Mouse (Mus musculus) central nervous system, embryonic 11.5 days (tissue): ENCODE results near the gene Duxbl2. TPM values are rescaled to one million over a fixed set of nuclear protein-coding genes. Genes with fewer than 3 reads are reported as not detected.

ENCODE experiments used
- polyA plus RNA-seq: library from polyadenylated mRNA; depleted of rRNA; stranded (reverse); fragments of >200 nt; gene quantifications from 2 replicates; pipeline ENCODE4 v1.2.3, GENCODE M21; 2012; rRNA removed

The Duxbl2 gene
- not detected in 2 replicates for polyA plus RNA-seq

DNA sequence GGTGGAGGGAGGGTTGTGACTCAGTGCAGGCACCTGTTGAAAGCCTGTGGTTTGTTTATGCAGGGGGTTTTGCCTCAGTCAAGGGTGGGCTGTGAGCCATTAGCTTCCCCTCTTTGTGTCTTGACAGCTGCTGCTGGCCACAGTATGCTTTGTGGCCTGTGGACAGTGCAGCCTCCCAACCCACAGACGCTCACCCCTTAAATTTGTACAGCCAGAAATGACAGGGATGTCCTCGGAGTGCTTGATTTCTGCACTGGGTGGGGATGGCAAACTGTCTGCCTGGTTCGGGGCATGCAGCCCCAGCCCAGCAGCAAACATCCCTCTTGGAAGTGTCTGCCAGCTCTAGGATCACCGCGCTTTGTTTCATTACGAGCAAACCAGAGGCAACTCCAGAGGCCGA lies at the start of gene Duxbl2:
Duxbl2 (plus strand) TSS at position 200 of the 400 bp plus-strand sequence.

DNA sequence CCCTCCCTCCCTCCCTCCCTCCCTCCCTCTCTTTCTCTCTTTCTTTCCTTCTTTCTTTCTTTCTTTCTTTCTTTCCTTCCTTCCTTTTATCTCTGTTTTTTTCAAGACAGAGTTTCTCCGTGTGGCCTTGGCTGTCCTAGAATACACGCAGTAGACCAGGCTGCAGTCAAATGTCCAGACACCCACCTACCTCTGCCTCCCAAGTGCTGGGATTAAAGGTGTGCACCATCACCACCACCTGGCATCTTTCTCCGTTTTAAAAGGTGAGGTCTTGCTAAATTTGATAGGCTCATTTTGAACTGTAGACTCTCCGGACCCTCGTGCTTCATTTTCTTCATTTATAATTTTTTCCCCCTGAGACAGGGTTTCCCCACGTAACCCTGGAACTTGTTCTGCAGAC lies 36.9 kb upstream of the Duxbl2 start, which contains the start of gene Cphx2:
Cphx2 (plus strand) TSS at position 301 of the 400 bp plus-strand sequence.

DNA sequence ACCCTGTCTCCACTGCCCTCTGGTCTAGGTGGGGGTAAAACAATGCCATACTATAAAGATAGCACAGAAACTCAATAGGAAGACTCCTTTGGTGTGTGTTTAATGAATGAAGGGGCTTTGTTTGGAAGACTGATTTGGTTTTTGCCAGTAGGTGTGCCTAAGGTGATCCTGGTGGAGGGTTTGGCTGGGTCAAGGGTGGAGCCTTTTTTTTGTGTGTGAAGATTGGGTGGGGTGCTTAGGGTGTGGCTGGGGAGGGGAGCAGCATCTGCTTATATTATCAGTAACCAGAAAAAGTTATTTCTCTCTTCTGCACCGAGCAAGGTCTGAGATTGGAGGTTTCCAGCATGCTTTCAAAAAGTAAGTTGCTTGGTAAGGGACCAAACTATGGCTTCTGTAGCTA lies 36.2 kb upstream of the Duxbl2 start, which contains the start of gene Cphx3:
Cphx3 (plus strand) TSS at position 301 of the 400 bp plus-strand sequence.

Other genes with a start within 250 kb of the Duxbl2 start
- not detected in 2 replicates for gene Plac9a, start 215.2 kb upstream of the Duxbl2 start, polyA plus RNA-seq
- gene Tmem254a, start 190.7 kb upstream of the Duxbl2 start, polyA plus RNA-seq: 0.94 and 2.0 TPM in 2 replicates
- gene Cphx1, start 180.0 kb upstream of the Duxbl2 start, polyA plus RNA-seq: not detected in 2 replicates
- gene Duxbl1, start 139.8 kb upstream of the Duxbl2 start, polyA plus RNA-seq: 17.3 and 17.5 TPM in 2 replicates
- gene Gm9780, start 75.6 kb upstream of the Duxbl2 start, polyA plus RNA-seq: 1.1 and 1.2 TPM in 2 replicates
- 0.07 and 1.7 TPM in 2 replicates for gene Tmem254c, start 51.0 kb upstream of the Duxbl2 start, polyA plus RNA-seq
- not detected in 2 replicates for gene Cphx2, start 36.8 kb upstream of the Duxbl2 start, polyA plus RNA-seq
- gene Cphx3, start 36.1 kb upstream of the Duxbl2 start, polyA plus RNA-seq: not detected in 2 replicates
- 0.81 and 3.7 TPM in 2 replicates for gene Plac9b, start 64.1 kb downstream of the Duxbl2 start, polyA plus RNA-seq
- gene Tmem254b, start 88.7 kb downstream of the Duxbl2 start, polyA plus RNA-seq: 9.1 and 16.7 TPM in 2 replicates
- 8.3 and 11.2 TPM in 2 replicates for gene Duxbl3, start 139.6 kb downstream of the Duxbl2 start, polyA plus RNA-seq